Mouse (Mus musculus): ENCODE results near the gene Hapln2. TPM values are rescaled to one million over a fixed set of nuclear protein-coding genes. Genes with fewer than 3 reads are reported as not detected.

The Hapln2 gene
- total RNA-seq, 2 experiments from 2014 or later, result 11.3 to 13.5 TPM

GRCm38 (mm10) chr3:88000816-88001595 lies 26.4 kb downstream of the Hapln2 start:
- H3K4me3 ChIP-seq, result peak overlapping the region; percentile 49
- no peak for TF ChIP-seq CTCF (IDR thresholded peaks at IDR 0.05)
- peak overlapping the region; percentile 88 for H3K27ac ChIP-seq
- intact Hi-C loops (cut with DNase I), result no loop called here
- DNase-seq (ENCODE audit: extremely low spot score in 1 of 2, low spot score in 2 of 2), result no peak

GRCm38 (mm10) chr3:88000181-88000580 lies 27.2 kb downstream of the Hapln2 start, which contains the start of gene Bcan:
TSS of gene Bcan (minus strand) at chr3:88000230.
- H3K27ac ChIP-seq, result peak within 1 kb of the TSS; percentile 88
- TF ChIP-seq CTCF (IDR thresholded peaks at IDR 0.05), result no peak
- DNase-seq (ENCODE audit: extremely low spot score in 1 of 2, low spot score in 2 of 2), result peak; percentile 54 to 70
- intact Hi-C loops (cut with DNase I), result no loop called here
- H3K4me3 ChIP-seq, result peak within 1 kb of the TSS; percentile 49

- Histone ChIP-seq H3K4me3 (peak overlapping the region; percentile 49), H3K27ac (peak overlapping the region; percentile 88)
- intact Hi-C loops (cut with DNase I), result no loop called here
- no peak for TF ChIP-seq CTCF (IDR thresholded peaks at IDR 0.05)
- no peak for DNase-seq (ENCODE audit: extremely low spot score in 1 of 2, low spot score in 2 of 2)
Observed at GRCm38 (mm10) chr3:87999243-87999895, 28.0 kb downstream of the Hapln2 start.

- peak in 1 of 2 experiments; percentile 60 for DNase-seq (ENCODE audit: extremely low spot score in 1 of 2, low spot score in 2 of 2)
- TF ChIP-seq CTCF (IDR thresholded peaks at IDR 0.05), result no peak
- Histone ChIP-seq H3K27ac (peak overlapping the region; percentile 88; the same call in 1 of the 2 replicates), H3K4me3 (peak overlapping the region; percentile 49)
- intact Hi-C loops (cut with DNase I), result no loop called here
Observed at GRCm38 (mm10) chr3:87998747-87999146, 28.6 kb downstream of the Hapln2 start.

GRCm38 (mm10) chr3:87996971-87997614 lies 30.3 kb downstream of the Hapln2 start:
- Histone ChIP-seq H3K27ac (no peak overlapping the region), H3K4me3 (peak overlapping the region; percentile 38)
- intact Hi-C loops (cut with DNase I), result no loop called here
- DNase-seq (ENCODE audit: extremely low spot score in 1 of 2, low spot score in 2 of 2), result no peak
- no peak for TF ChIP-seq CTCF (IDR thresholded peaks at IDR 0.05)

GRCm38 (mm10) chr3:87996401-87996800 lies 31.0 kb downstream of the Hapln2 start:
- no peak overlapping the region for H3K27ac ChIP-seq
- intact Hi-C loops (cut with DNase I), result no loop called here
- peak overlapping the region; percentile 38; the same call in 1 of the 2 replicates for H3K4me3 ChIP-seq
- no peak for DNase-seq (ENCODE audit: extremely low spot score in 1 of 2, low spot score in 2 of 2)
- TF ChIP-seq CTCF (IDR thresholded peaks at IDR 0.05), result no peak

GRCm38 (mm10) chr3:87995331-87995730 lies 32.1 kb downstream of the Hapln2 start:
- DNase-seq (ENCODE audit: extremely low spot score in 1 of 2, low spot score in 2 of 2), result no peak
- Histone ChIP-seq H3K27ac (no peak overlapping the region), H3K4me3 (no peak overlapping the region)
- intact Hi-C loops (cut with DNase I), result no loop called here
- no peak for TF ChIP-seq CTCF (IDR thresholded peaks at IDR 0.05)

- no peak overlapping the region for H3K27ac ChIP-seq
- intact Hi-C loops (cut with DNase I), result no loop called here
- DNase-seq (ENCODE audit: extremely low spot score in 1 of 2, low spot score in 2 of 2), result no peak
- no peak overlapping the region for H3K4me3 ChIP-seq
- no peak for TF ChIP-seq CTCF (IDR thresholded peaks at IDR 0.05)
Observed at GRCm38 (mm10) chr3:87993436-87993835, 33.9 kb downstream of the Hapln2 start.

- no peak overlapping the region for H3K4me3 ChIP-seq
- intact Hi-C loops (cut with DNase I), result no loop called here
- no peak overlapping the region for H3K27ac ChIP-seq
- TF ChIP-seq CTCF (IDR thresholded peaks at IDR 0.05), result no peak
- no peak for DNase-seq (ENCODE audit: extremely low spot score in 1 of 2, low spot score in 2 of 2)
Observed at GRCm38 (mm10) chr3:87989935-87990334, 37.4 kb downstream of the Hapln2 start.

- no peak overlapping the region for H3K27ac ChIP-seq
- intact Hi-C loops (cut with DNase I), result no loop called here
- no peak for DNase-seq (ENCODE audit: extremely low spot score in 1 of 2, low spot score in 2 of 2)
- H3K4me3 ChIP-seq, result peak overlapping the region; percentile 11; the same call in 1 of the 2 replicates
- TF ChIP-seq CTCF (IDR thresholded peaks at IDR 0.05), result no peak
Observed at GRCm38 (mm10) chr3:87988068-87988467, 39.3 kb downstream of the Hapln2 start.

GRCm38 (mm10) chr3:87987633-87988032 lies 39.8 kb downstream of the Hapln2 start:
- no peak overlapping the region for H3K27ac ChIP-seq
- DNase-seq (ENCODE audit: extremely low spot score in 1 of 2, low spot score in 2 of 2), result no peak
- TF ChIP-seq CTCF (IDR thresholded peaks at IDR 0.05), result no peak
- H3K4me3 ChIP-seq, result peak overlapping the region; percentile 11; the same call in 1 of the 2 replicates
- intact Hi-C loops (cut with DNase I), result loop anchor here (1.0 kb wide), 2 partner anchors 17 to 52 kb away; no protein-coding TSS in a partner anchor

- Histone ChIP-seq H3K27ac (no peak overlapping the region), H3K4me3 (peak overlapping the region; percentile 19; the same call in 1 of the 2 replicates)
- TF ChIP-seq CTCF (IDR thresholded peaks at IDR 0.05), result peak; percentile 97
- intact Hi-C loops (cut with DNase I), result loop anchor here (1.0 kb wide), 2 partner anchors 17 to 52 kb away; no protein-coding TSS in a partner anchor
- DNase-seq (ENCODE audit: extremely low spot score in 1 of 2, low spot score in 2 of 2), result peak; percentile 86 to 89
Observed at GRCm38 (mm10) chr3:87986868-87987267, 40.5 kb downstream of the Hapln2 start.

All from left cerebral cortex, adult 2 months (tissue).